Mouse (Mus musculus) neural tube, embryonic 11.5 days (tissue): ENCODE measurements at regions not wholly inside any gene's neighbourhood (a gene's known extent, or its start where the extent isn't known, plus 50 kb on each side); places are given as distances from the start of the nearest gene placed in this dataset.
A peak's percentile ranks its signal among the peaks of the same experiment; 100 is the strongest.

Experiments used
- ATAC-seq: fragments of 200-750 bp; cut with Nextera tagmentation; 2 replicates; pipeline ENCODE4 v1.8.0; 2017; ENCODE audit warnings: moderate number of reproducible peaks, mild to moderate bottlenecking, moderate TSS enrichment, moderate library complexity; ENCODE audit not compliant: insufficient read depth, low FRiP score, low TSS enrichment
- DNase-seq: peaks from one replicate; pipeline ENCODE4 v3.0.0-alpha.2; 2015; ENCODE audit warnings: low spot score
- H3K27ac ChIP-seq: fragments of 300-500 bp; sonication (generic); 2 replicates; pipeline ENCODE4 v1.5.1; 2014; ENCODE audit warnings: low read depth, mild to moderate bottlenecking, low read length
- H3K27me3 ChIP-seq: fragments of 300-500 bp; sonication (generic); 2 replicates; pipeline ENCODE4 v1.6.1; 2014; ENCODE audit warnings: mild to moderate bottlenecking, low read length, mixed read lengths; ENCODE audit not compliant: control insufficient read depth, insufficient read depth
- H3K36me3 ChIP-seq: fragments of 300-500 bp; sonication (generic); 2 replicates; pipeline ENCODE4 v1.6.1; 2014; ENCODE audit warnings: mild to moderate bottlenecking, low read length, moderate library complexity, mixed read lengths; ENCODE audit not compliant: control insufficient read depth, insufficient read depth
- H3K4me1 ChIP-seq: fragments of 300-500 bp; sonication (generic); 2 replicates; pipeline ENCODE4 v1.6.1; 2014; ENCODE audit warnings: low read length, mixed read lengths; ENCODE audit not compliant: control insufficient read depth, insufficient read depth
- H3K4me2 ChIP-seq: fragments of 300-500 bp; sonication (generic); 2 replicates; pipeline ENCODE4 v1.6.1; 2014; ENCODE audit warnings: low read depth, mild to moderate bottlenecking, moderate library complexity
- H3K4me3 ChIP-seq: fragments of 300-500 bp; sonication (generic); 2 replicates; pipeline ENCODE4 v1.5.1; 2014; ENCODE audit warnings: low read depth, low read length
- H3K9ac ChIP-seq: fragments of 300-500 bp; sonication (generic); 2 replicates; pipeline ENCODE4 v1.6.1; 2014; ENCODE audit warnings: mild to moderate bottlenecking, low read length
- H3K9me3 ChIP-seq: fragments of 300-500 bp; sonication (generic); 2 replicates; pipeline ENCODE4 v1.6.1; 2016; ENCODE audit warnings: low read length; ENCODE audit not compliant: control insufficient read depth
- WGBS: fragments of 180-500 bp; shearing (Covaris S2); extraction: QIAGEN DNeasy Blood & Tissue Kit; methylation state at CpG from one replicate; pipeline ENCODE4 v1.1.7; 2014; 5-methylcytosine and 5-hydroxymethylcytosine counted together

DNA sequence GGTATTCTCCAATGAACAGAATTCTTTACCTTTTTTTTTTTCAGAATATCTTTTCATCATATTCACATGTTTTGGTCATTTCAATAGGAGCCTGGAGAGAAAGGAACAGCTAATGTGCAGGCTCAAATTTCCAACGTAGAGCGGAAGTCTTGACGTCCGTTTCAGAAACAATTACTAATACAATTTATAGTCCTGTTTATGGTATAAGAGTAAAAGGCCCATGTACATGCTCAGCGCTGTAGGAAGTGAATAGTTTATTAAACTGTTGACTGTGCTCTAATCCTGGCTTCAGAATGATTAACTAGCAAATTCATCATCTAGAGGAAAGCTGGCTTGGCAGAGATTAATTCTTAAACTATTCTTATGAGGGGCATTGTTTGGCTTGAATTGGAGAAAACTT lies 142.1 kb downstream of the Pik3r1 start:
- H3K36me3 ChIP-seq: no peaks in the 10 kb centered on the region
- DNase-seq: no peak
- no peaks in the 10 kb centered on the region for H3K9me3 ChIP-seq
- WGBS: 81% methylated on average over 5 of the region's 5 CpGs
- no peaks in the 10 kb centered on the region for H3K27me3 ChIP-seq
- no peak for ATAC-seq
- no peak overlapping the region for H3K27ac ChIP-seq
- H3K4me1 ChIP-seq: no peaks in the 10 kb centered on the region
- no peak overlapping the region for H3K4me2 ChIP-seq
- H3K4me3 ChIP-seq: no peak overlapping the region
- H3K9ac ChIP-seq: no peak overlapping the region

GRCm38 (mm10) chr13:101624179-101624581 lies 143.8 kb downstream of the Pik3r1 start:
- WGBS: 34% methylated on average over 5 of the region's 5 CpGs

GRCm38 (mm10) chr13:101622649-101623048 lies 145.4 kb downstream of the Pik3r1 start:
- no peak overlapping the region for H3K9ac ChIP-seq
- DNase-seq (no peak), ATAC-seq (no peak)
- H3K36me3 ChIP-seq: no peaks in the 10 kb centered on the region
- no peaks in the 10 kb centered on the region for H3K9me3 ChIP-seq
- H3K4me1 ChIP-seq: no peaks in the 10 kb centered on the region
- H3K4me2 ChIP-seq: no peak overlapping the region
- 94% methylated on average over 2 of the region's 2 CpGs for WGBS
- no peak overlapping the region for H3K27ac ChIP-seq
- no peaks in the 10 kb centered on the region for H3K27me3 ChIP-seq
- H3K4me3 ChIP-seq: no peak overlapping the region

More at GRCm38 (mm10) chr13:101624179-101624581, 143.8 kb downstream of the Pik3r1 start:
- Histone ChIP-seq H3K36me3 (no peaks in the 10 kb centered on the region), H3K9ac (no peak overlapping the region), H3K27ac (no peak overlapping the region), H3K27me3 (no peaks in the 10 kb centered on the region), H3K4me2 (no peak overlapping the region), H3K9me3 (no peaks in the 10 kb centered on the region), H3K4me1 (no peaks in the 10 kb centered on the region), H3K4me3 (no peak overlapping the region)
- DNase-seq (no peak), ATAC-seq (no peak)

DNA sequence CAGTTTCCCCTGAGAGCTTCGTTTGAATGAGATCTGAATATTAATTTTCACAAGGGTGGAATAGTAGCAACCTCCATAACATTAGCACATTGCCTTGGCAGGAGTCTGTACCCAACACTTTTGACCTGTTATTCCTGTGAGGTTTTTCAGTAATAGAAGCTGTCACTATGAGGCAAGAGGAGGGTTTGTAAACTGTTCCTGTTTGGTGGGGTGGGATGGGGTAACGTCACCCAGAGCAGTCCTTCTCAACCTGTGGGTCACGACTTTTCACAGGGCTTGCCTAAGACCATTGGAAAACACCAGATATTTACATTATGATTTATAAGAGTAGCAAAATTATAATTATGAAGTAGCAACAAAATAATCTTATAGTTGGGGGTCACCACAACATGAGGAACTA lies 147.4 kb downstream of the Pik3r1 start:
- Histone ChIP-seq H3K36me3 (no peaks in the 10 kb centered on the region), H3K27me3 (no peaks in the 10 kb centered on the region), H3K9me3 (no peaks in the 10 kb centered on the region), H3K4me3 (no peak overlapping the region), H3K4me2 (no peak overlapping the region), H3K9ac (no peak overlapping the region), H3K27ac (no peak overlapping the region), H3K4me1 (no peaks in the 10 kb centered on the region)
- 87% methylated on average over 3 of the region's 3 CpGs for WGBS
- DNase-seq (no peak), ATAC-seq (no peak)

GRCm38 (mm10) chr13:101619154-101619553 lies 148.9 kb downstream of the Pik3r1 start:
- Histone ChIP-seq H3K27ac (no peak overlapping the region), H3K4me2 (no peak overlapping the region), H3K36me3 (no peaks in the 10 kb centered on the region), H3K9me3 (no peaks in the 10 kb centered on the region), H3K27me3 (no peaks in the 10 kb centered on the region), H3K9ac (no peak overlapping the region), H3K4me1 (no peaks in the 10 kb centered on the region), H3K4me3 (no peak overlapping the region)
- DNase-seq (no peak), ATAC-seq (no peak)
- WGBS: 94% methylated on average over 1 of the region's 1 CpGs

GRCm38 (mm10) chr13:101612786-101613185 lies 155.2 kb downstream of the Pik3r1 start:
- Histone ChIP-seq H3K9ac (no peak overlapping the region), H3K4me2 (no peak overlapping the region), H3K4me3 (no peak overlapping the region), H3K27me3 (no peaks in the 10 kb centered on the region), H3K27ac (no peak overlapping the region), H3K4me1 (no peaks in the 10 kb centered on the region), H3K36me3 (no peaks in the 10 kb centered on the region), H3K9me3 (no peaks in the 10 kb centered on the region)
- 84% methylated on average over 2 of the region's 2 CpGs for WGBS
- no peak for ATAC-seq
- no peak for DNase-seq

DNA sequence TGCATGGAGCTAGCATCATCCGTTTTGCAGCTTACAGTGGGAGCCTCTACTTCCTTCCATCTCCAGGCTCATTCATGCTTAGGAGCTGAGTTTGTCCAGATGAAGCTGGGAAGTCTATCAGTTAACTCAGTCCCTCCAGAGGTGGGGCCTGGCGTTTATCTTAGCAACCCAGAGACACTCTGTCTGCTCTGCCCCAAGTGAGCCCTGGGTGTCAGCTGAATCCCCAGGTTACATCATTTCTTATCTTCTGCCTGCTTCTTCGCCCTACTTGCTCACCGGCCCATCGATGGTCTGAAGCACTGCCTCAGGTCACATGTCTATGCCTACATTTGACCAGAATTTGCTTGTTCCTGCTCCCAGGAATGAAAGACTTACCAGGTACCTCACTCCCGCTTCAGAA lies 156.3 kb downstream of the Pik3r1 start:
- 92% methylated on average over 6 of the region's 6 CpGs for WGBS
- no peak for ATAC-seq

GRCm38 (mm10) chr13:101606184-101606730 lies 161.8 kb downstream of the Pik3r1 start:
- no peak overlapping the region for H3K4me3 ChIP-seq
- H3K4me2 ChIP-seq: no peak overlapping the region
- H3K27me3 ChIP-seq: no peaks in the 10 kb centered on the region
- ATAC-seq (no peak), DNase-seq (no peak)
- no peak overlapping the region for H3K27ac ChIP-seq
- no peaks in the 10 kb centered on the region for H3K36me3 ChIP-seq
- no peaks in the 10 kb centered on the region for H3K9me3 ChIP-seq
- H3K9ac ChIP-seq: no peak overlapping the region
- 86% methylated on average over 1 of the region's 1 CpGs for WGBS
- H3K4me1 ChIP-seq: no peaks in the 10 kb centered on the region

More for the DNA sequence above, 156.3 kb downstream of the Pik3r1 start:
- H3K36me3 ChIP-seq: no peaks in the 10 kb centered on the region
- H3K4me3 ChIP-seq: no peak overlapping the region
- no peak overlapping the region for H3K9ac ChIP-seq
- no peak overlapping the region for H3K4me2 ChIP-seq
- no peak for DNase-seq
- no peak overlapping the region for H3K27ac ChIP-seq
- H3K4me1 ChIP-seq: no peaks in the 10 kb centered on the region
- no peaks in the 10 kb centered on the region for H3K9me3 ChIP-seq
- no peaks in the 10 kb centered on the region for H3K27me3 ChIP-seq

DNA sequence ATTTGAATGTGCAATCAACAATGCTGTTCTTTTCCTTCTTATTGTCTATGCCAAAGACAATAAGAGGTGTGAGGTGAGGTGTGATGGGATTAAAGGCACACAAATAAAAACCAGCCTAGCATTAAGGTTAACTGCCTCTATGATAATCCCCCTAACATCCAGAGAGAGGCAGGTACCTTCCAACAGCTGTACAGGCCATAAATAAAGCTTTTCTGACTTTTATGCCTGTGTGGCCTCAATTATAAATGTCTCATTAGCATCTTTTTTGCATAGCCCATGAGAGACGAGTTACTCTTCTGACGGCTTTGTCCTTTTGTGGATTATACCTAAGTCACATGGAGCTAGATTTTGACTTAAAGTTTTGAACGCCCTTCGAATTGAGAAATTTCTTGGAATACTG lies 162.3 kb downstream of the Pik3r1 start:
- no peak overlapping the region for H3K4me2 ChIP-seq
- no peak overlapping the region for H3K9ac ChIP-seq
- no peaks in the 10 kb centered on the region for H3K27me3 ChIP-seq
- ATAC-seq: peak; percentile 53; the same call in 1 of the 2 replicates
- no peak for DNase-seq
- H3K36me3 ChIP-seq: no peaks in the 10 kb centered on the region
- no peaks in the 10 kb centered on the region for H3K9me3 ChIP-seq
- H3K4me3 ChIP-seq: no peak overlapping the region
- H3K27ac ChIP-seq: no peak overlapping the region
- WGBS: 75% methylated on average over 4 of the region's 4 CpGs
- H3K4me1 ChIP-seq: no peaks in the 10 kb centered on the region
